Mouse (Mus musculus) C2C12 (cell line): ENCODE measurements around the gene Hbs1l.

Experiments used
- CEBPB ChIP-seq: IDR thresholded peaks from one replicate; pipeline ENCODE4 v1.6.1; 2011; ENCODE audit warnings: low read depth, mild to moderate bottlenecking, control low read depth, moderate library complexity
- CTCF ChIP-seq: IDR thresholded peaks from one replicate; pipeline ENCODE4 v1.5.1; 2011; ENCODE audit not compliant: control insufficient read depth, insufficient read depth, insufficient read length
- FOSL1 ChIP-seq: IDR thresholded peaks from one replicate; pipeline ENCODE4 v1.8.0; 2011; ENCODE audit warnings: mild to moderate bottlenecking, low read length; ENCODE audit not compliant: poor library complexity, insufficient read depth, severe bottlenecking
- MAX ChIP-seq: IDR thresholded peaks from one replicate; pipeline ENCODE4 v1.6.1; 2011; ENCODE audit warnings: mild to moderate bottlenecking, control low read depth
- MYOD1 ChIP-seq: IDR thresholded peaks from one replicate; pipeline ENCODE4 v1.6.1; 2011; ENCODE audit warnings: low read depth; ENCODE audit not compliant: control insufficient read depth, insufficient read length
- MYOG ChIP-seq: IDR thresholded peaks from one replicate; pipeline ENCODE4 v1.6.1; 2011; ENCODE audit not compliant: control insufficient read depth, insufficient read length; ENCODE audit errors: extremely low read depth
- USF1 ChIP-seq: IDR thresholded peaks from one replicate; pipeline ENCODE4 v1.6.1; 2011; ENCODE audit warnings: low read depth, mild to moderate bottlenecking, control low read depth, moderate library complexity

DNA sequence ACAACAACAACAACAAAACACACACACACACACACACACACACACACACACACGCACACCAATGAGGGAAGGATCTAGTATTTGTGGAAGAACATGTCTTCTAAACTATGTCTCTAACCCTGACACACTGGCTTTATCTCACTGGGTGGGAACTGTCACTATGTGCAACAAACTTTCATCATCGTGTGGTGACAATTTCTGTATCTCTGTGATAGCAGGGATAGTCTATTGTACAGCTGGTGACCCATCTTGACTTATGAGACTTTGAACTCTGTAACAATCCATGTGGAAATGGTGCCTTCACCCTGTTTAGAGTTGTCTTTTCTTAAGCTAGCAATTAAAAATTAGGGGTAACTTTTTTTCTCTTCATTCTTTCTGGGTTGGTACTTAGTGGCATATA lies 36.1 kb upstream of the Hbs1l start:
- no peak for TF ChIP-seq USF1
- no peak for TF ChIP-seq CTCF
- TF ChIP-seq MAX = no peak
- TF ChIP-seq MYOG = no peak
- TF ChIP-seq CEBPB = no peak
- TF ChIP-seq MYOD1 = no peak
- TF ChIP-seq FOSL1 = no peak
